Mouse (Mus musculus) testis, adult 10 weeks (tissue): ENCODE results near the gene Vmn1r207-ps. TPM values are rescaled to one million over a fixed set of nuclear protein-coding genes. Genes with fewer than 3 reads are reported as not detected.

Experiments
- polyA plus RNA-seq: library from polyadenylated mRNA; stranded (reverse); fragments of 350-450 nt; fragmentation: Illumina TruSeq; extraction: RNeasy Lipid Tissue Mini Kit (QIAGEN cat#74804); gene quantifications from one replicate; pipeline ENCODE4 v1.2.3, GENCODE M21; 2014; ENCODE audit warnings: low read depth, low replicate concordance

Gene Vmn1r207-ps
- not detected for polyA plus RNA-seq

GRCm38 (mm10) chr13:22729529-22729928 lies at the start of gene Vmn1r207-ps:
Gene Vmn1r207-ps (minus strand): TSS chr13:22729629.

GRCm38 (mm10) chr13:22777300-22777699 lies 47.9 kb upstream of the Vmn1r207-ps start, which contains the start of gene Vmn1r208:
Gene Vmn1r208 (minus strand): TSS chr13:22777400.

Other genes with a start within 250 kb of the Vmn1r207-ps start
- gene Vmn1r202, start 224.2 kb downstream of the Vmn1r207-ps start, polyA plus RNA-seq = not detected
- not detected for gene Vmn1r203, start 211.5 kb downstream of the Vmn1r207-ps start, polyA plus RNA-seq
- gene Vmn1r204, start 176.4 kb downstream of the Vmn1r207-ps start, polyA plus RNA-seq = not detected
- not detected for gene Vmn1r205, start 136.6 kb downstream of the Vmn1r207-ps start, polyA plus RNA-seq
- gene Vmn1r206, start 105.4 kb downstream of the Vmn1r207-ps start, polyA plus RNA-seq = not detected
- not detected for gene Vmn1r208, start 47.8 kb upstream of the Vmn1r207-ps start, polyA plus RNA-seq
- gene Vmn1r209, start 80.1 kb upstream of the Vmn1r207-ps start, polyA plus RNA-seq = not detected
- not detected for gene Vmn1r210, start 101.7 kb upstream of the Vmn1r207-ps start, polyA plus RNA-seq
- gene Vmn1r211, start 127.9 kb upstream of the Vmn1r207-ps start, polyA plus RNA-seq = 0.03 TPM
- gene Vmn1r212, start 154.6 kb upstream of the Vmn1r207-ps start, polyA plus RNA-seq = not detected